Mouse (Mus musculus): ENCODE results near the gene Cmss1. TPM values are rescaled to one million over a fixed set of nuclear protein-coding genes. Genes with fewer than 3 reads are reported as not detected.

Gene Cmss1
- polyA plus RNA-seq, 2 experiments: 10.9 to 45.3 TPM

GRCm38 (mm10) chr16:57482911-57483310 is 123.8 kb downstream of the Cmss1 start:
- no peak overlapping the region for H3K4me2 ChIP-seq (replicated peaks; ENCODE audit: low read depth, low read length, severe bottlenecking)
- H3K4me3 ChIP-seq (replicated peaks; ENCODE audit: low read length): no peak overlapping the region
- peaks cover 22% of the 10 kb centered on the region for H3K4me1 ChIP-seq (ENCODE audit: control insufficient read depth, insufficient read depth, low read length)
- 74% methylated on average over 4 of the region's 4 CpGs for WGBS
- no peaks in the 10 kb centered on the region for H3K36me3 ChIP-seq (ENCODE audit: control insufficient read depth, insufficient read depth, low read length)
- no peak overlapping the region for H3K27ac ChIP-seq (replicated peaks; ENCODE audit: low read depth, low read length)
- H3K9me3 ChIP-seq (ENCODE audit: control insufficient read depth, low read length): no peaks in the 10 kb centered on the region
- DNase-seq (ENCODE audit: low spot score) (no peak), ATAC-seq (ENCODE audit: low FRiP score, low read depth) (no peak)
- H3K9ac ChIP-seq (ENCODE audit: low read depth, low read length, severe bottlenecking): no peak overlapping the region
- H3K27me3 ChIP-seq (ENCODE audit: control insufficient read depth, insufficient read depth, low read length): no peaks in the 10 kb centered on the region
- no peak for TF ChIP-seq POLR2A (IDR thresholded peaks at IDR 0.05; ENCODE audit: borderline replicate concordance, extremely low read depth, insufficient read depth, insufficient read length)

- 48% methylated on average over 6 of the region's 6 CpGs for WGBS
- TF ChIP-seq POLR2A (IDR thresholded peaks at IDR 0.05; ENCODE audit: borderline replicate concordance, extremely low read depth, insufficient read depth, insufficient read length): no peak
- ATAC-seq (ENCODE audit: low FRiP score, low read depth) (no peak), DNase-seq (ENCODE audit: low spot score) (no peak)
- H3K4me2 ChIP-seq (replicated peaks; ENCODE audit: low read depth, low read length, severe bottlenecking): no peak overlapping the region
- H3K9me3 ChIP-seq (ENCODE audit: control insufficient read depth, low read length): no peaks in the 10 kb centered on the region
- no peak overlapping the region for H3K27ac ChIP-seq (replicated peaks; ENCODE audit: low read depth, low read length)
- no peaks in the 10 kb centered on the region for H3K27me3 ChIP-seq (ENCODE audit: control insufficient read depth, insufficient read depth, low read length)
- peaks cover 22% of the 10 kb centered on the region for H3K4me1 ChIP-seq (ENCODE audit: control insufficient read depth, insufficient read depth, low read length)
- no peak overlapping the region for H3K9ac ChIP-seq (ENCODE audit: low read depth, low read length, severe bottlenecking)
- no peak overlapping the region for H3K4me3 ChIP-seq (replicated peaks; ENCODE audit: low read length)
- no peaks in the 10 kb centered on the region for H3K36me3 ChIP-seq (ENCODE audit: control insufficient read depth, insufficient read depth, low read length)
Observed at GRCm38 (mm10) chr16:57482264-57482663, 124.4 kb downstream of the Cmss1 start.

- WGBS: 85% methylated on average over 5 of the region's 5 CpGs
- Histone ChIP-seq H3K36me3 (ENCODE audit: control insufficient read depth, insufficient read depth, low read length) (no peaks in the 10 kb centered on the region), H3K4me2 (replicated peaks; ENCODE audit: low read depth, low read length, severe bottlenecking) (no peak overlapping the region), H3K27ac (replicated peaks; ENCODE audit: low read depth, low read length) (no peak overlapping the region), H3K4me1 (ENCODE audit: control insufficient read depth, insufficient read depth, low read length) (peaks cover 16% of the 10 kb centered on the region), H3K4me3 (replicated peaks; ENCODE audit: low read length) (no peak overlapping the region), H3K9me3 (ENCODE audit: control insufficient read depth, low read length) (no peaks in the 10 kb centered on the region), H3K9ac (ENCODE audit: low read depth, low read length, severe bottlenecking) (no peak overlapping the region), H3K27me3 (ENCODE audit: control insufficient read depth, insufficient read depth, low read length) (no peaks in the 10 kb centered on the region)
- no peak for TF ChIP-seq POLR2A (IDR thresholded peaks at IDR 0.05; ENCODE audit: borderline replicate concordance, extremely low read depth, insufficient read depth, insufficient read length)
- no peak for ATAC-seq (ENCODE audit: low FRiP score, low read depth)
- no peak for DNase-seq (ENCODE audit: low spot score)
Observed at GRCm38 (mm10) chr16:57479776-57480175, 126.9 kb downstream of the Cmss1 start.

GRCm38 (mm10) chr16:57478451-57478850 is 128.2 kb downstream of the Cmss1 start:
- Histone ChIP-seq H3K9me3 (ENCODE audit: control insufficient read depth, low read length) (no peaks in the 10 kb centered on the region), H3K4me3 (replicated peaks; ENCODE audit: low read length) (no peak overlapping the region), H3K36me3 (ENCODE audit: control insufficient read depth, insufficient read depth, low read length) (no peaks in the 10 kb centered on the region), H3K4me2 (replicated peaks; ENCODE audit: low read depth, low read length, severe bottlenecking) (no peak overlapping the region), H3K27me3 (ENCODE audit: control insufficient read depth, insufficient read depth, low read length) (no peaks in the 10 kb centered on the region), H3K9ac (ENCODE audit: low read depth, low read length, severe bottlenecking) (no peak overlapping the region), H3K4me1 (ENCODE audit: control insufficient read depth, insufficient read depth, low read length) (peaks cover 10% of the 10 kb centered on the region; the same call in 1 of the 2 replicates), H3K27ac (replicated peaks; ENCODE audit: low read depth, low read length) (no peak overlapping the region)
- no peak for TF ChIP-seq POLR2A (IDR thresholded peaks at IDR 0.05; ENCODE audit: borderline replicate concordance, extremely low read depth, insufficient read depth, insufficient read length)
- ATAC-seq (ENCODE audit: low FRiP score, low read depth) (peak; percentile 91), DNase-seq (ENCODE audit: low spot score) (peak; percentile 77)
- WGBS: 72% methylated on average over 2 of the region's 2 CpGs

- H3K9me3 ChIP-seq (ENCODE audit: control insufficient read depth, low read length): no peaks in the 10 kb centered on the region
- H3K27ac ChIP-seq (replicated peaks; ENCODE audit: low read depth, low read length): no peak overlapping the region
- ATAC-seq (ENCODE audit: low FRiP score, low read depth) (peak; percentile 56; the same call in 1 of the 2 replicates), DNase-seq (ENCODE audit: low spot score) (peak; percentile 38)
- H3K36me3 ChIP-seq (ENCODE audit: control insufficient read depth, insufficient read depth, low read length): no peaks in the 10 kb centered on the region
- H3K27me3 ChIP-seq (ENCODE audit: control insufficient read depth, insufficient read depth, low read length): no peaks in the 10 kb centered on the region
- 29% methylated on average over 10 of the region's 10 CpGs for WGBS
- H3K4me2 ChIP-seq (replicated peaks; ENCODE audit: low read depth, low read length, severe bottlenecking): no peak overlapping the region
- H3K9ac ChIP-seq (ENCODE audit: low read depth, low read length, severe bottlenecking): no peak overlapping the region
- H3K4me3 ChIP-seq (replicated peaks; ENCODE audit: low read length): no peak overlapping the region
- H3K4me1 ChIP-seq (ENCODE audit: control insufficient read depth, insufficient read depth, low read length): peaks cover 7% of the 10 kb centered on the region; the same call in 1 of the 2 replicates
- TF ChIP-seq POLR2A (IDR thresholded peaks at IDR 0.05; ENCODE audit: borderline replicate concordance, extremely low read depth, insufficient read depth, insufficient read length): no peak
Observed at GRCm38 (mm10) chr16:57473415-57474085, 133.1 kb downstream of the Cmss1 start.

Data from limb, embryonic 14.5 days (tissue).